Comparison of ENCODE assay signal across 23 mouse cellular contexts in the genomic region with DNA sequence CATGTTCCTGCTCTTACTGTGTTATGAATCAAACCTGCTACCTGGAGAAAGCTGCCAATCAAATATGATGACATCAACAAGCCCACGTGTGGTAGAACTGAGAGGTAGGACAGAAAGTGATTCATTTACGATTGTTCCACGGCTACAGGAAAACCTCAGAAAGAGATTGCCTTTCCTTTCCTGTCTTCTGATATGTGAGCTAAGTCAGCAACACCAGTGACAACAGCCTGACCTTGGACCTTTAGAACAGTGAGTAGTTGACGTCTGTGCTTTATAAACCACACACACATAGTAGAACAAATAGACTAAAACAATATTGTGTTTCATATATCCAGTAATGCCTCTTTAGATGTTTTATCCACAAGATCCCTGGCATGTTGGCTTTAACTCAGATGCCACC. TPM values are rescaled to one million over a fixed set of nuclear protein-coding genes. Genes with fewer than 3 reads are reported as not detected.
"Had no signal": no experiment of that assay in that cellular context is flagged by ENCODE, and none has a peak within 500 bp of the region (broad histone marks: within the 10 kb centered on the region; RNA-seq: fewer than 3 reads in every experiment).

No protein-coding gene starts in this region.

- H3K9me3 ChIP-seq: midbrain, embryonic 10.5 days; midbrain, embryonic 12.5 days; neural tube, embryonic 13.5 days; neural tube, embryonic 15.5 days; stomach, embryonic 15.5 days had no signal

- H3K4me2 ChIP-seq: lung, embryonic 14.5 days; midbrain, embryonic 12.5 days; neural tube, embryonic 13.5 days; neural tube, embryonic 15.5 days; stomach, embryonic 15.5 days had no signal

- DNase-seq: lung, adult 18-20 months; lung, embryonic 14.5 days; lung, postnatal 10 days; lung, postnatal 4 days; midbrain, embryonic 14.5 days; retina, postnatal 1 day; right cerebral cortex, adult 18-20 months; right cerebral cortex, postnatal 25 days; right cerebral cortex, postnatal 4 days; thymus, adult 18-20 months; thymus, postnatal 14 days; thymus, postnatal 36 days had no signal

- H3K36me3 ChIP-seq: midbrain, embryonic 10.5 days; midbrain, embryonic 12.5 days; neural tube, embryonic 13.5 days; neural tube, embryonic 15.5 days; stomach, embryonic 15.5 days had no signal

- H3K27me3 ChIP-seq: midbrain, embryonic 12.5 days; neural tube, embryonic 13.5 days; neural tube, embryonic 15.5 days; stomach, embryonic 15.5 days had no signal

- H3K4me1 ChIP-seq: midbrain, embryonic 10.5 days; midbrain, embryonic 12.5 days; neural tube, embryonic 13.5 days; neural tube, embryonic 15.5 days; stomach, embryonic 15.5 days had no signal

- H3K4me3 ChIP-seq: midbrain, embryonic 10.5 days; midbrain, embryonic 12.5 days; myocyte; neural tube, embryonic 13.5 days; neural tube, embryonic 15.5 days; stomach, embryonic 15.5 days had no signal

- H3K9ac ChIP-seq: lung, embryonic 14.5 days; midbrain, embryonic 12.5 days; neural tube, embryonic 13.5 days; neural tube, embryonic 15.5 days; stomach, embryonic 15.5 days had no signal

- H3K27ac ChIP-seq: midbrain, embryonic 10.5 days; midbrain, embryonic 12.5 days; neural tube, embryonic 13.5 days; neural tube, embryonic 15.5 days; stomach, embryonic 15.5 days had no signal

- ATAC-seq: midbrain, embryonic 16.5 days had no signal

RNA-seq across cellular contexts. Expression of gene Ovol2, which starts 11.2 kb away (rescaled TPM):
- total RNA-seq: megakaryocyte, adult 5-6 weeks; megakaryocyte-erythroid progenitor cell, adult 5-6 weeks had no signal
- polyA plus RNA-seq: midbrain, embryonic 10.5 days; midbrain, embryonic 12.5 days; midbrain, embryonic 14.5 days; midbrain, embryonic 16.5 days; myocyte; neural tube, embryonic 11.5 days; neural tube, embryonic 15.5 days had no signal

RNA-seq across cellular contexts. Expression of gene Pet117, which starts 25.6 kb away (rescaled TPM):
- total RNA-seq: megakaryocyte, adult 5-6 weeks; megakaryocyte-erythroid progenitor cell, adult 5-6 weeks had no signal
- polyA plus RNA-seq: midbrain, embryonic 10.5 days; midbrain, embryonic 12.5 days; neural tube, embryonic 11.5 days; spleen, adult 2 months had no signal
